Mouse (Mus musculus) neutrophil, adult 83 days (primary cell): ENCODE results near the gene Olfr837. TPM values are rescaled to one million over a fixed set of nuclear protein-coding genes. Genes with fewer than 3 reads are reported as not detected.

Experiments used
- total RNA-seq, 2 experiments: library from RNA; stranded (reverse); gene quantifications; one replicate each; pipeline ENCODE4 v1.2.4; 2023

Olfr837 gene
- total RNA-seq, result not detected

GRCm38 (mm10) chr9:19136017-19136416, at the start of gene Olfr837:
Gene Olfr837, plus strand, starts transcription at chr9:19136317.

GRCm38 (mm10) chr9:19120082-19120481, 16.0 kb upstream of the Olfr837 start, which contains the start of gene Olfr836:
Gene Olfr836, plus strand, starts transcription at chr9:19120382.

GRCm38 (mm10) chr9:19177212-19177611, 41.1 kb downstream of the Olfr837 start, which contains the start of gene Olfr839-ps1:
Gene Olfr839-ps1, minus strand, starts transcription at chr9:19177312.

Other genes starting within 250 kb of the Olfr837 start
- not detected for gene Olfr832, start 199.2 kb upstream of the Olfr837 start, total RNA-seq
- gene Olfr834, start 148.3 kb upstream of the Olfr837 start, total RNA-seq, result not detected
- gene Olfr835, start 103.6 kb upstream of the Olfr837 start, total RNA-seq, result not detected
- not detected for gene Olfr836, start 15.9 kb upstream of the Olfr837 start, total RNA-seq
- under 1 TPM in 1 of 2 experiments, not detected in 1; 0.07 TPM for gene Olfr839-ps1, start 41.0 kb downstream of the Olfr837 start, total RNA-seq
- gene Olfr843, start 115.7 kb downstream of the Olfr837 start, total RNA-seq, result not detected
- not detected for gene Olfr844, start 180.0 kb downstream of the Olfr837 start, total RNA-seq
- not detected for gene Olfr845, start 200.1 kb downstream of the Olfr837 start, total RNA-seq
- not detected for gene Olfr846, start 227.7 kb downstream of the Olfr837 start, total RNA-seq
- not detected for gene Olfr847, start 242.4 kb downstream of the Olfr837 start, total RNA-seq